Mouse (Mus musculus) liver, embryonic 14.5 days (tissue): Measurements from ENCODE around the gene Maml2.

Experiments
- CTCF ChIP-seq: IDR thresholded peaks from 2 replicates; pipeline ENCODE4 v1.5.1; 2016; ENCODE audit warnings: antibody characterized with exemption, low read depth, control low read depth
- EP300 ChIP-seq: IDR thresholded peaks from 2 replicates; pipeline ENCODE4 v1.6.1; 2016; ENCODE audit warnings: antibody characterized with exemption, low read depth

DNA sequence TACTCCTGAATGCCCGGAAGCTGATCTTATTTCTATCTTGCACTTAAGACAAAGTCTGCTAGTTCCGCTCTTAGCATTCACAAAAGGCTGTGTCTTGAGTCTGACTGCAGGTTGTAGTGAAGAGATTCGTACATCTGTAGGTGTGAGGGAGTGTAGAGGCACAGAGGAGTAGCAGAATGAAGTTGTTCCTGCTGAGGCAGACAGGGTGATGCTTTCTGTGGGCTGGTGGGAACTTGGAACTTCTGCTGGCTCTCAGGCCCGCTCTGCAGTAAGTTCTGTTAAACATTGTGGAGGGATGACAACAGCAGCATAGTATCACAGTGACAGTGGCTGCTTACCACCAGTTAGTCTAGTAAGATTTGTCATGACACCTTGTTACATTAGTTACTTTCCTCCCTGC lies 207.3 kb downstream of the Maml2 start:
- TF ChIP-seq CTCF = no peak
- TF ChIP-seq EP300 = no peak
